9 mouse cellular contexts compared by ENCODE assay signal in the genomic region with DNA sequence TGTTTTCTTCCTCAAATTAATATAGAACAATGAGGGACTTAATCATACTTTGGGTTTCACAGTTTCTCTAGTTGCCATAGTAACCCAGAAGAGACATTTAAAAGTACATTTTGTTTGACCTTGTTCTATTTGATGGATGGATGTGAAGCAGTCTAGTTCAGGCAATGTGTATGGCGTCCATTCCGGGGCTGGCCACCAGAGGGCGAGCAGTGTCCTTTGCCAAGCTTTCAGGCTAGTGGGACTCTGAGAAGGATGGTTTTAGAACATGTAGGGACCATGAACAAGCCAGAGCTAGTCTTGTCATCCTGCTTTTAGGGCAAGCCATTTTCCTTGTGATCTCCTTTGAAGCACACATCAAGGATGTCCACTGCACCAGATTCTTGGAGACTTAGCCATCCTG.
DNase-seq lines count a peak whose midpoint lies in the region; ATAC-seq and TF ChIP-seq lines count a peak whose summit lies in the region.
"Had no signal": no experiment of that assay in that cellular context is flagged by ENCODE, and none has a peak within 500 bp of the region (broad histone marks: within the 10 kb centered on the region; RNA-seq: fewer than 3 reads in every experiment).

No protein-coding gene starts in this region.

- H3K9me3 ChIP-seq in heart, embryonic 12.5 days (replicated peaks): no peaks in the 10 kb centered on the region
- H3K9me3 ChIP-seq in hindbrain, postnatal 0 days (ENCODE audit: low read length): no peaks in the 10 kb centered on the region
- no peaks in the 10 kb centered on the region for H3K9me3 ChIP-seq in midbrain, embryonic 13.5 days
- no peaks in the 10 kb centered on the region for H3K9me3 ChIP-seq in stomach, postnatal 0 days (ENCODE audit: control insufficient read depth, low read length)
- H3K9me3 ChIP-seq: neural tube, embryonic 12.5 days had no signal

- no peaks in the 10 kb centered on the region for H3K27me3 ChIP-seq in heart, adult 2 months (ENCODE audit: control insufficient read depth, insufficient read depth, low read length)
- no peaks in the 10 kb centered on the region for H3K27me3 ChIP-seq in heart, embryonic 12.5 days (replicated peaks)
- no peaks in the 10 kb centered on the region for H3K27me3 ChIP-seq in hindbrain, postnatal 0 days (ENCODE audit: insufficient read depth, low read length)
- 0 out of 2 replicates have a peak, but pooled peaks cover 3% of the 10 kb centered on the region for H3K27me3 ChIP-seq in midbrain, embryonic 13.5 days
- H3K27me3 ChIP-seq in stomach, postnatal 0 days (ENCODE audit: control insufficient read depth, insufficient read depth, low read length): no peaks in the 10 kb centered on the region
- H3K27me3 ChIP-seq: neural tube, embryonic 12.5 days had no signal

- H3K36me3 ChIP-seq in heart, adult 2 months (ENCODE audit: control insufficient read depth, insufficient read depth, low read length): no peaks in the 10 kb centered on the region
- H3K36me3 ChIP-seq in heart, embryonic 12.5 days: no peaks in the 10 kb centered on the region
- H3K36me3 ChIP-seq in hindbrain, postnatal 0 days (ENCODE audit: insufficient read depth, low read length): no peaks in the 10 kb centered on the region
- H3K36me3 ChIP-seq in midbrain, embryonic 13.5 days: no peaks in the 10 kb centered on the region
- no peaks in the 10 kb centered on the region for H3K36me3 ChIP-seq in stomach, postnatal 0 days (ENCODE audit: control insufficient read depth, insufficient read depth, low read length)
- H3K36me3 ChIP-seq: neural tube, embryonic 12.5 days had no signal

- no peak overlapping the region for H3K4me3 ChIP-seq in heart, adult 2 months
- no peak overlapping the region for H3K4me3 ChIP-seq in heart, embryonic 12.5 days
- no peak overlapping the region for H3K4me3 ChIP-seq in embryonic fibroblast, embryonic 13.5 days (ENCODE audit: insufficient read depth, low read length)
- no peak overlapping the region for H3K4me3 ChIP-seq in hindbrain, postnatal 0 days (ENCODE audit: low read length)
- no peak overlapping the region for H3K4me3 ChIP-seq in midbrain, embryonic 13.5 days (replicated peaks)
- H3K4me3 ChIP-seq in stomach, postnatal 0 days (ENCODE audit: low read depth, low read length): no peak overlapping the region
- H3K4me3 ChIP-seq: neural tube, embryonic 12.5 days had no signal

- intact Hi-C loops in heart, adult 2 months (cut with DNase I): no loop called here
- intact Hi-C loops in left cerebral cortex, postnatal 36 days (cut with DNase I): no loop called here

- no peak for TF ChIP-seq POLR2A in heart, adult 2 months (IDR thresholded peaks at IDR 0.05; ENCODE audit: insufficient read depth, low read depth, low read length)
- TF ChIP-seq POLR2A in embryonic fibroblast, embryonic 13.5 days (IDR thresholded peaks at IDR 0.05; ENCODE audit: low read depth, low read length): no peak

- TF ChIP-seq EP300 in heart, adult 2 months (IDR thresholded peaks at IDR 0.05; ENCODE audit: insufficient read depth, low read depth, low read length): 0 out of 2 replicates have a peak, but pooled peaks have one; percentile 20
- TF ChIP-seq EP300 in stomach, postnatal 0 days (optimal IDR thresholded peaks at IDR 0.05): no peak

- H3K4me2 ChIP-seq in heart, embryonic 12.5 days: no peak overlapping the region
- no peak overlapping the region for H3K4me2 ChIP-seq in hindbrain, postnatal 0 days (ENCODE audit: low read depth, low read length)
- no peak overlapping the region for H3K4me2 ChIP-seq in midbrain, embryonic 13.5 days (replicated peaks)
- no peak overlapping the region for H3K4me2 ChIP-seq in stomach, postnatal 0 days (replicated peaks; ENCODE audit: low read depth)
- H3K4me2 ChIP-seq: neural tube, embryonic 12.5 days had no signal

- no peak overlapping the region for H3K27ac ChIP-seq in heart, adult 2 months
- no peak overlapping the region for H3K27ac ChIP-seq in heart, embryonic 12.5 days (ENCODE audit: poor library complexity, severe bottlenecking)
- no peak overlapping the region for H3K27ac ChIP-seq in embryonic fibroblast, embryonic 13.5 days (ENCODE audit: insufficient read depth, low read length)
- H3K27ac ChIP-seq in hindbrain, postnatal 0 days: no peak overlapping the region
- no peak overlapping the region for H3K27ac ChIP-seq in midbrain, embryonic 13.5 days
- no peak overlapping the region for H3K27ac ChIP-seq in stomach, postnatal 0 days (replicated peaks)
- H3K27ac ChIP-seq: neural tube, embryonic 12.5 days had no signal

- TF ChIP-seq CTCF in heart, adult 2 months (IDR thresholded peaks at IDR 0.05): peak; percentile 99
- TF ChIP-seq CTCF in embryonic fibroblast, embryonic 13.5 days (IDR thresholded peaks at IDR 0.05; ENCODE audit: borderline replicate concordance, insufficient read depth, low read length): peak; percentile 89; the same call in 1 of the 2 replicates
- peak; percentile 97 for TF ChIP-seq CTCF in hindbrain, postnatal 0 days (IDR thresholded peaks at IDR 0.05; ENCODE audit: low read depth)
- peak; percentile 91 for TF ChIP-seq CTCF in stomach, postnatal 0 days (IDR thresholded peaks at IDR 0.05; ENCODE audit: low read depth)

- H3K9ac ChIP-seq in heart, adult 2 months (ENCODE audit: low read depth, low read length): no peak overlapping the region
- no peak overlapping the region for H3K9ac ChIP-seq in heart, embryonic 12.5 days
- no peak overlapping the region for H3K9ac ChIP-seq in hindbrain, postnatal 0 days (replicated peaks; ENCODE audit: low read length)
- no peak overlapping the region for H3K9ac ChIP-seq in midbrain, embryonic 13.5 days (replicated peaks)
- no peak overlapping the region for H3K9ac ChIP-seq in stomach, postnatal 0 days (ENCODE audit: low read length)
- H3K9ac ChIP-seq: neural tube, embryonic 12.5 days had no signal

- H3K79me2 ChIP-seq in heart, adult 2 months (replicated peaks; ENCODE audit: control insufficient read depth, insufficient read depth, low read length): no peaks in the 10 kb centered on the region

- H3K4me1 ChIP-seq in heart, adult 2 months (ENCODE audit: control insufficient read depth, insufficient read depth, low read length): peaks cover 3% of the 10 kb centered on the region; the same call in 1 of the 2 replicates
- peaks cover 13% of the 10 kb centered on the region for H3K4me1 ChIP-seq in heart, embryonic 12.5 days (replicated peaks)
- H3K4me1 ChIP-seq in embryonic fibroblast, embryonic 13.5 days (ENCODE audit: control insufficient read depth, insufficient read depth, low read length): no peaks in the 10 kb centered on the region
- no peaks in the 10 kb centered on the region for H3K4me1 ChIP-seq in hindbrain, postnatal 0 days (ENCODE audit: insufficient read depth, low read length)
- H3K4me1 ChIP-seq in midbrain, embryonic 13.5 days (replicated peaks): peaks cover 17% of the 10 kb centered on the region
- H3K4me1 ChIP-seq in stomach, postnatal 0 days (replicated peaks; ENCODE audit: control insufficient read depth, insufficient read depth): no peaks in the 10 kb centered on the region

- ATAC-seq in heart, embryonic 12.5 days (ENCODE audit: insufficient number of reproducible peaks, low FRiP score): no peak
- peak; percentile 83 for ATAC-seq in hindbrain, postnatal 0 days
- ATAC-seq in midbrain, embryonic 13.5 days: 0 out of 2 replicates have a peak, but pooled peaks have one; percentile 50
- ATAC-seq in stomach, postnatal 0 days (ENCODE audit: low FRiP score, low TSS enrichment): no peak

- WGBS in heart, adult 2 months: 4% methylated on average over 3 of the region's 3 CpGs
- 2% methylated on average over 3 of the region's 3 CpGs for WGBS in heart, embryonic 12.5 days
- 2% methylated on average over 3 of the region's 3 CpGs for WGBS in hindbrain, postnatal 0 days
- 4% methylated on average over 3 of the region's 3 CpGs for WGBS in midbrain, embryonic 13.5 days
- 0% methylated on average over 3 of the region's 3 CpGs for WGBS in stomach, postnatal 0 days

- peak; percentile 42 to 76 for DNase-seq in heart, adult 2 months
- peak; percentile 74 to 84 for DNase-seq in adrenal gland, postnatal 36 days
- peak; percentile 86 for DNase-seq in hindbrain, postnatal 0 days (ENCODE audit: low spot score)
- peak; percentile 46 to 51 for DNase-seq in left cerebral cortex, postnatal 36 days (ENCODE audit: low spot score in 2 of 2)
- peak; percentile 61 for DNase-seq in stomach, postnatal 0 days (ENCODE audit: low spot score)

Comparison
In these comparisons a context has a peak if more than half of its experiments do, and no peak if none do; other contexts are left out.
1. ATAC-seq: peak in hindbrain, postnatal 0 days (single experiment) and midbrain, embryonic 13.5 days (single experiment); none in heart, embryonic 12.5 days (single experiment) and stomach, postnatal 0 days (single experiment).
2. Peak in every context shown above with its lines, with median percentiles within 50 percentile points of each other: DNase-seq and CTCF ChIP-seq.